Mouse (Mus musculus) embryonic facial prominence, embryonic 15.5 days (tissue): ENCODE measurements at regions not wholly inside any gene's neighbourhood (a gene's known extent, or its start where the extent isn't known, plus 50 kb on each side); places are given as distances from the start of the nearest gene placed in this dataset.

Experiments used
- ATAC-seq: fragments of 200-750 bp; cut with Nextera tagmentation; 2 replicates; pipeline ENCODE4 v1.8.0; 2017; ENCODE audit warnings: low read depth, moderate TSS enrichment; ENCODE audit not compliant: insufficient number of reproducible peaks, low FRiP score, low TSS enrichment
- H3K27ac ChIP-seq: fragments of 300-500 bp; sonication (generic); replicated peaks from 2 replicates; pipeline ENCODE4 v1.5.1; 2015; ENCODE audit warnings: mild to moderate bottlenecking, inconsistent platforms
- H3K27me3 ChIP-seq: fragments of 300-500 bp; sonication (generic); 2 replicates; pipeline ENCODE4 v1.6.1; 2015; ENCODE audit warnings: inconsistent platforms
- H3K36me3 ChIP-seq: fragments of 300-500 bp; sonication (generic); 2 replicates; pipeline ENCODE4 v1.6.1; 2015; ENCODE audit warnings: mild to moderate bottlenecking, inconsistent platforms
- H3K4me1 ChIP-seq: fragments of 300-500 bp; sonication (generic); 2 replicates; pipeline ENCODE4 v1.6.1; 2015; ENCODE audit warnings: inconsistent platforms
- H3K4me2 ChIP-seq: fragments of 300-500 bp; sonication (generic); replicated peaks from 2 replicates; pipeline ENCODE4 v1.6.1; 2015; ENCODE audit warnings: mild to moderate bottlenecking, inconsistent platforms
- H3K4me3 ChIP-seq: fragments of 300-500 bp; sonication (generic); replicated peaks from 2 replicates; pipeline ENCODE4 v1.5.1; 2015; ENCODE audit warnings: mild to moderate bottlenecking, inconsistent platforms
- H3K9ac ChIP-seq: fragments of 300-500 bp; sonication (generic); 2 replicates; pipeline ENCODE4 v1.6.1; 2015; ENCODE audit warnings: inconsistent platforms
- H3K9me3 ChIP-seq: fragments of 300-500 bp; sonication (generic); replicated peaks from 2 replicates; pipeline ENCODE4 v1.6.1; 2016; ENCODE audit warnings: inconsistent platforms
- WGBS: fragments of 180-500 bp; shearing (Covaris S2); methylation state at CpG from one replicate; pipeline ENCODE4 v1.1.7; 2015; 5-methylcytosine and 5-hydroxymethylcytosine counted together

- H3K9me3 ChIP-seq = no peaks in the 10 kb centered on the region
- H3K4me2 ChIP-seq = no peak overlapping the region
- H3K9ac ChIP-seq = no peak overlapping the region
- WGBS = 74% methylated on average over 7 of the region's 7 CpGs
- H3K4me1 ChIP-seq = no peaks in the 10 kb centered on the region
- H3K27me3 ChIP-seq = no peaks in the 10 kb centered on the region
- ATAC-seq = no peak
- H3K36me3 ChIP-seq = no peaks in the 10 kb centered on the region
- no peak overlapping the region for H3K27ac ChIP-seq
- no peak overlapping the region for H3K4me3 ChIP-seq
These were observed 54.7 kb upstream of the Irx5 start for GRCm38 (mm10) chr8:92302694-92303093.

DNA sequence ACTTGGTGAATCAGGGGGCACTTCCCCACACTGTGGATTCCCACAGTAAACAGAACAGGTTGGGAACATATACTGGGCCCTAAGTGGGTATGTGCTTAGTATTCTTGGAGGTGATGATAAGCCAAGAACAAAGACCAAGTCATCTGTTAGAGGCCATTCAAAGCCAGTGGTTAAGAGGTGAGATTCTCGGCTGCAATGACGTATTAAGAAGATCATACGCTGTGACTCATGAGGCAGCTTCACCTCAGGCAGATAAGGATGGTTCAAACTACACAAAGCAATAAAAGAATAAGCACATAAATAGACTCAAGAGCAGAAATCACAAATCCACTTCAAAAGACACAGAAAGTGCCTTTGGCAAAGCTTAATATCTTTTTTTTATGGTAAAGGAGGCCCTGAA is 56.4 kb upstream of the Irx5 start:
- Histone ChIP-seq H3K4me2 (no peak overlapping the region), H3K27me3 (no peaks in the 10 kb centered on the region), H3K4me1 (no peaks in the 10 kb centered on the region), H3K9me3 (no peaks in the 10 kb centered on the region), H3K36me3 (no peaks in the 10 kb centered on the region), H3K27ac (no peak overlapping the region), H3K9ac (no peak overlapping the region), H3K4me3 (no peak overlapping the region)
- ATAC-seq = no peak
- WGBS = 91% methylated on average over 3 of the region's 3 CpGs

DNA sequence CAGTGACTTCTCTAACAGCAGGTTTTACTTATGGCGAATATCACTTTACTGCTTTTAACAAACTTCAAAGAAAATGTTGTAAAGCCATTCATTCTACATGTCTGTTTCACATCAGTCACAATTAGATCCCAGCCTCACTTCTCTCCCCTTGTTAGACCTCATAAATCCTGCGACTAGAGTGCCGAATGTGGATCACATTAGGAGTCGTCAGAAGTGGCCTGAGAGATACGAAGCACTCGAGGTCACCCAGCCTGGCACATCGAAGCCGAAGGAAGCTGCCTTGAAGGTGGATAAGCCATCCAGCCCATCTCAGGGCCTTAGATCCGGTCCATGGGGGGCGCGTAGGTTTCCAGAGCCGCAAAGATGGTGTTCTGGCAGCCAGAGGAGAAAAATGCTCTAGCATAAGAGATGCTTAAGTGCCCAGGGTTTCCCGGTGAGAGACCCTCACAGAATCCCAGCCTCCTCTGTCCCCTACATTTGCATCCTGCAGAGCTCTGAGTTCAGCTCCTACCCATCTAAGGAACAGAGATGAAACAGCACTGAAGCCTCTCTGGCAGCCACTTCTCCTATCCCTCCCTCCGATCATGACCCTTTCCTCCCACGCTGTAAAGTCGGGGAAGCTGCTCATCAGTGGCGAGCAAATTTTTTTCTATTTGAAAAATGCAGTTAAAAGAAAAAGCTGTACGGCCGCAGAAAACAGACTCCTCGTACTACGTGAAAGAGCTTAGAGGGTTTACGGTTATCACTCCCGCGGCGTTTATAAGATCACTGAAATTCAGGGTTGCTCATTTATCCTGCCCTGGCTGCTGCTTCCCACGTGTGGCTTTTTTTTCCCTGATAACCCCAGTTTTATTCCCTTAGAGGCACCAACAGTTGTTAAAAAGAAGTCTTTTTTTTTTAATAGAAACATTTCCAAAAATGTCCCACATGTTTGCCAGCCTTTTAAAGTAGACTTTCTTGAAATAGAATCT is 70.3 kb upstream of the Irx5 start:
- Histone ChIP-seq H3K27me3 (peaks cover 12% of the 10 kb centered on the region), H3K36me3 (no peaks in the 10 kb centered on the region), H3K9me3 (no peaks in the 10 kb centered on the region), H3K9ac (no peak overlapping the region), H3K4me2 (peak overlapping the region; percentile 32), H3K4me3 (no peak overlapping the region), H3K27ac (no peak overlapping the region), H3K4me1 (peaks cover 5% of the 10 kb centered on the region; the same call in 1 of the 2 replicates)
- no peak for ATAC-seq
- WGBS = 31% methylated on average over 26 of the region's 26 CpGs

GRCm38 (mm10) chr8:92275755-92276154 is 81.7 kb upstream of the Irx5 start:
- Histone ChIP-seq H3K4me2 (no peak overlapping the region), H3K9ac (no peak overlapping the region)
- no peak for ATAC-seq

DNA sequence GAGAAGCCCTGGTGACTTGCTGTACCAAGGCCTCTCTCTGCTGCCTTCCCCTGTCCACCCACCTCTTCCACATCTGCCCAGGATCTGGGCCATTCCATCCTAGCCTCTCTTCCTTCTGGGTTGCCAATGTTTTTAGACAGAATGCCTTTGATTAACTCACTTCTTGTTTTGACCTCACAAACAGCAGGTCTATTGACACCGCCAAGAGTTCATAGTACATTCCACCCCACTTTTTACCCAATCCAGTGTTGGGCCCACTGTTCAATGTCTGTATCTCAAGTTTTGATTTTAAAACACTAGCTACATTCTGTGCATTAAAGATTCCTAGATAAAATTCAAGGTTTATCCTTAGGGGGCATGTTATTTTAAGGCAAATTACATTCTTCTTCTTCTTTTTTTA is 84.7 kb upstream of the Irx5 start:
- H3K4me2 ChIP-seq = no peak overlapping the region
- ATAC-seq = no peak
- no peak overlapping the region for H3K27ac ChIP-seq
- no peak overlapping the region for H3K9ac ChIP-seq
- no peaks in the 10 kb centered on the region for H3K36me3 ChIP-seq
- H3K4me1 ChIP-seq = no peaks in the 10 kb centered on the region
- H3K4me3 ChIP-seq = no peak overlapping the region
- no peaks in the 10 kb centered on the region for H3K27me3 ChIP-seq
- 0 out of 2 replicates have a peak, but pooled peaks cover 3% of the 10 kb centered on the region for H3K9me3 ChIP-seq
- WGBS = 87% methylated on average over 1 of the region's 1 CpGs

More at GRCm38 (mm10) chr8:92275755-92276154, 81.7 kb upstream of the Irx5 start:
- no peaks in the 10 kb centered on the region for H3K27me3 ChIP-seq
- no peaks in the 10 kb centered on the region for H3K36me3 ChIP-seq
- H3K4me1 ChIP-seq = no peaks in the 10 kb centered on the region
- H3K9me3 ChIP-seq = no peaks in the 10 kb centered on the region
- WGBS = 84% methylated on average over 5 of the region's 5 CpGs
- H3K4me3 ChIP-seq = no peak overlapping the region
- no peak overlapping the region for H3K27ac ChIP-seq

GRCm38 (mm10) chr8:92272073-92272472 is 85.4 kb upstream of the Irx5 start:
- Histone ChIP-seq H3K27me3 (no peaks in the 10 kb centered on the region), H3K4me2 (no peak overlapping the region), H3K4me1 (no peaks in the 10 kb centered on the region), H3K36me3 (no peaks in the 10 kb centered on the region), H3K9ac (no peak overlapping the region), H3K9me3 (0 out of 2 replicates have a peak, but pooled peaks cover 3% of the 10 kb centered on the region), H3K27ac (no peak overlapping the region), H3K4me3 (no peak overlapping the region)
- 51% methylated on average over 5 of the region's 5 CpGs for WGBS
- peak; percentile 54; the same call in 1 of the 2 replicates for ATAC-seq

GRCm38 (mm10) chr8:92270636-92271035 is 86.8 kb upstream of the Irx5 start:
- Histone ChIP-seq H3K4me3 (no peak overlapping the region), H3K9ac (no peak overlapping the region), H3K4me2 (no peak overlapping the region), H3K4me1 (no peaks in the 10 kb centered on the region), H3K9me3 (0 out of 2 replicates have a peak, but pooled peaks cover 3% of the 10 kb centered on the region), H3K36me3 (no peaks in the 10 kb centered on the region), H3K27me3 (no peaks in the 10 kb centered on the region), H3K27ac (no peak overlapping the region)
- ATAC-seq = no peak

- Histone ChIP-seq H3K4me3 (no peak overlapping the region), H3K27ac (no peak overlapping the region), H3K36me3 (no peaks in the 10 kb centered on the region), H3K9ac (no peak overlapping the region), H3K4me2 (no peak overlapping the region), H3K27me3 (no peaks in the 10 kb centered on the region), H3K9me3 (0 out of 2 replicates have a peak, but pooled peaks cover 3% of the 10 kb centered on the region), H3K4me1 (no peaks in the 10 kb centered on the region)
- no peak for ATAC-seq
- WGBS = 64% methylated on average over 6 of the region's 6 CpGs
These were observed 90.0 kb upstream of the Irx5 start for GRCm38 (mm10) chr8:92267415-92267814.

DNA sequence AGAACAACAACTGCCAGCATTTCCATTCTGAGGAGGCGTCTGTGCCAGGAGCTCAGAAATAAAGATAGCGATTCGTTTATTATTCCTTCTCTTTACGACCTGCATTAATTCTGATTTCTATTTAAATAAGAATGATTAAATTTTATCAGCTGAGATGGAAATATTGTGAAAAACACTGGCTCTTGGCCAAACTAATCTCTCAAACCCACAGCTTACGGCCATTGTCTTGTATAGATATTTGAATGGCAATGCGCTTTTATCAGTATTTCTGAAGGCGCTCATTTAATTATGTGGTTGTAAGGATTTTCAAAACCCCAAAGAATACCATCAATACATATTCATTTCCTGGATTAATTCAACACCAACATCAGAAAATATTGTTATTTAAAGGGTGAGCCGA is 97.4 kb upstream of the Irx5 start:
- no peak overlapping the region for H3K4me2 ChIP-seq
- H3K9me3 ChIP-seq = no peaks in the 10 kb centered on the region
- H3K27me3 ChIP-seq = no peaks in the 10 kb centered on the region
- no peak overlapping the region for H3K9ac ChIP-seq
- H3K4me1 ChIP-seq = 0 out of 2 replicates have a peak, but pooled peaks cover 3% of the 10 kb centered on the region
- no peaks in the 10 kb centered on the region for H3K36me3 ChIP-seq
- WGBS = 89% methylated on average over 8 of the region's 8 CpGs
- H3K4me3 ChIP-seq = no peak overlapping the region
- H3K27ac ChIP-seq = no peak overlapping the region
- no peak for ATAC-seq

GRCm38 (mm10) chr8:92258258-92258657 is 99.2 kb upstream of the Irx5 start:
- H3K4me1 ChIP-seq = 0 out of 2 replicates have a peak, but pooled peaks cover 3% of the 10 kb centered on the region
- H3K27me3 ChIP-seq = no peaks in the 10 kb centered on the region
- no peak overlapping the region for H3K4me3 ChIP-seq

DNA sequence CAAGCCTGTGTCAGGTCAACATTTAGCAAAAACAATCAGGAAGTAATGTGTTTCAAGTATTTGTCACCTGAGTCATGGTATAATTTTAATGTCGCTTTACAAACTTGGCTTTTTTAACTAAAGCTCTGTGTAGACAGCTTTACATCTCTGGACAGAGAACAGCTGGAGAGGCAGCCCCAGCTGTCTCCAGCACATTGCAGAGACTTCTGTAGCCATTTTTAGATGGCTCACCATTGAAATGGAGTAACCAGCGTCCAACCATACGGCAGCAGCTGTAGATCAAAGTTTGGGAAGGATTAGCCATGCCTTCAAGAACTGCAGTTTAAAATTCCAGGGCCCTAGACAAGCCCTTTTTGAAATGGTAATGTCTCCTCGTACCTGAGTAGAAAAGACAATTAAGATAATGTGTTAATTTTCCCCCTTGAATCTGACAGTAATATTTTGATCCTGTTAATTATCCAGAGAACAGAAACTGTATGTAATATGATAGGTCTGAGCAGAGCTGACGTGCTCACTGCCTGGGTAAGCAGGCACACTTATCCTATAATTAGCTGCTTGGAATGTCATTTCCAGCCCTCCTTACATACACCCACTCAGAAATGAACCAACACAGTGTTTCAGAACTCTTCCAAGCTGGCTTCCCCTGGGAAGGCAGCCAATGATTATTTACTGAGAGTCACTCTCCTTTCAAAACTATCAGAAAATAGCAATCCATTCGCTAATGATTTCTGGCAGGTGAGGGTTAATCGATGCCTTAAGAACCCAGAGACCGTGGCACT is 104.6 kb upstream of the Irx5 start:
- Histone ChIP-seq H3K27me3 (no peaks in the 10 kb centered on the region), H3K4me3 (no peak overlapping the region), H3K9me3 (no peaks in the 10 kb centered on the region), H3K9ac (no peak overlapping the region), H3K27ac (peak overlapping the region; percentile 48; the same call in 1 of the 2 replicates), H3K36me3 (no peaks in the 10 kb centered on the region), H3K4me2 (no peak overlapping the region), H3K4me1 (peaks cover 8% of the 10 kb centered on the region; the same call in 1 of the 2 replicates)
- peak; percentile 85 for ATAC-seq
- 30% methylated on average over 8 of the region's 8 CpGs for WGBS

More at GRCm38 (mm10) chr8:92258258-92258657, 99.2 kb upstream of the Irx5 start:
- WGBS = 30% methylated on average over 6 of the region's 6 CpGs
- ATAC-seq = no peak
- no peak overlapping the region for H3K4me2 ChIP-seq
- no peak overlapping the region for H3K9ac ChIP-seq
- H3K27ac ChIP-seq = no peak overlapping the region
- no peaks in the 10 kb centered on the region for H3K9me3 ChIP-seq
- no peaks in the 10 kb centered on the region for H3K36me3 ChIP-seq
